Mouse (Mus musculus) E14TG2a.4 (cell line): ENCODE data around the gene Gp1ba.

Experiments
- H3K27me3 ChIP-seq: 2 replicates; pipeline ENCODE4 v1.6.1; 2014; ENCODE audit warnings: low read length, control low read depth; ENCODE audit not compliant: insufficient read depth
- H3K36me3 ChIP-seq: 2 replicates; pipeline ENCODE4 v1.6.1; 2014; ENCODE audit warnings: low read length, control low read depth; ENCODE audit not compliant: insufficient read depth
- H3K4me1 ChIP-seq: replicated peaks from 2 replicates; pipeline ENCODE4 v1.6.1; 2014; ENCODE audit warnings: low read depth, low read length, control low read depth
- H3K4me3 ChIP-seq: replicated peaks from 2 replicates; pipeline ENCODE4 v1.5.1; 2014; ENCODE audit warnings: mild to moderate bottlenecking, low read length
- H3K9me3 ChIP-seq: 2 replicates; pipeline ENCODE4 v1.6.1; 2014; ENCODE audit warnings: low read length, control low read depth
- CTCF ChIP-seq: conservative IDR thresholded peaks from 2 replicates; pipeline ENCODE4 v1.5.1; 2014; ENCODE audit warnings: low read length
- NANOG ChIP-seq: IDR thresholded peaks from 2 replicates; pipeline ENCODE4 v1.6.1; 2014; ENCODE audit warnings: borderline replicate concordance, low read length, mixed read lengths
- POU5F1 ChIP-seq: IDR thresholded peaks from 2 replicates; pipeline ENCODE4 v1.6.1; 2014; ENCODE audit warnings: low read length, borderline replicate concordance

Gp1ba gene

GRCm38 (mm10) chr11:70667271-70668150 is 28.6 kb downstream of the Gp1ba start:
- Histone ChIP-seq H3K9me3 (peaks cover 5% of the 10 kb centered on the region; the same call in 1 of the 2 replicates), H3K4me1 (peaks cover 63% of the 10 kb centered on the region), H3K4me3 (peak overlapping the region; percentile 94), H3K36me3 (peaks cover 67% of the 10 kb centered on the region), H3K27me3 (no peaks in the 10 kb centered on the region)
- TF ChIP-seq CTCF, result no peak
- TF ChIP-seq NANOG, result no peak
- TF ChIP-seq POU5F1, result no peak

- Histone ChIP-seq H3K4me3 (peak overlapping the region; percentile 94), H3K9me3 (peaks cover 5% of the 10 kb centered on the region; the same call in 1 of the 2 replicates), H3K36me3 (peaks cover 63% of the 10 kb centered on the region), H3K4me1 (peaks cover 57% of the 10 kb centered on the region), H3K27me3 (no peaks in the 10 kb centered on the region)
- TF ChIP-seq NANOG (no peak), POU5F1 (no peak), CTCF (no peak)
Measured at GRCm38 (mm10) chr11:70668335-70668770, 29.4 kb downstream of the Gp1ba start.

- H3K4me1 ChIP-seq, result peaks cover 62% of the 10 kb centered on the region
- no peaks in the 10 kb centered on the region for H3K27me3 ChIP-seq
- peaks cover 57% of the 10 kb centered on the region for H3K36me3 ChIP-seq
- H3K9me3 ChIP-seq, result peaks cover 5% of the 10 kb centered on the region; the same call in 1 of the 2 replicates
- H3K4me3 ChIP-seq, result peak within 1 kb of the TSS; percentile 94
- TF ChIP-seq NANOG (no peak; the same call in 1 of the 2 replicates), POU5F1 (no peak), CTCF (no peak)
Measured at GRCm38 (mm10) chr11:70668771-70669505, 30.0 kb downstream of the Gp1ba start, which contains the start of gene Spag7. TSS of gene Spag7 (minus strand) at chr11:70669416.

DNA sequence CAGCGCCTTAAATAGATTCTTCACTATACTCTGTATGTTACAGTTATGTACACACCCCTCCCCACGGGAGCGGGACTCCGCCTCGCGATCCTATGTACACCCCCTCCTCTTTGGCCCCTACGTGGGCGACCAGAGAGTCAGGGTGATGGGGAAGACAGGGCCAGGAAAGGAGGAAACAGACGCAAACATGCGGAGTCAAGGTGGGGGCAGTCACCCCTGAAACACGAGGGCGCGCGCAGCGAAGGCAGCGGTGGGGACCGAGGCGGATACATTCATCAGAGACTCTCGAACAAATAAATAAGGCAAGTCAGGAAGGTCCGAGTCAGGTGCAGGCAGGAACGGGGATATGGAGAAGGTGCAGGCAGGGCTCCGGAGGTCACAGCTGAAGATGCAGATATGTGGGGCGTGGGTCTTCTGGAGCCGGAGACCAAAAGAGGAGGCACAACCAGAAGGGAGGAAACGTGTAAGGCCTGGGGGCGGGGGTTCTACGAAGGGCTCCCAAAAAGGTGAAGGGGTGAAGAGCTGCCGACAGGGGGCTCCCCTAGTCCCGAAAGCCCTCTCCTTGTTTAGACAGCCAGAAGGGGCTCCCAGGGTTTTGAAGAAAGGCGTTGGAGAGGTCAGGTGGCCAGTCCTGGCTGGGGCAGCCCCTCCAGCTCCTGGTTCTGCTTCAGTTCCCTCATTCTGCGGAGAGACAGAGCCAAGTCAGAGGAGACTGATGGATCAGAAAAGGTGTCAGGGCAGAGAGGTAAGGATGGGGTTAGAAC is 30.8 kb downstream of the Gp1ba start:
- peak overlapping the region; percentile 94 for H3K4me3 ChIP-seq
- peaks cover 49% of the 10 kb centered on the region for H3K36me3 ChIP-seq
- H3K4me1 ChIP-seq, result peaks cover 65% of the 10 kb centered on the region
- no peaks in the 10 kb centered on the region for H3K27me3 ChIP-seq
- peak; percentile 64 for TF ChIP-seq CTCF
- TF ChIP-seq POU5F1, result no peak
- TF ChIP-seq NANOG, result no peak
- H3K9me3 ChIP-seq, result peaks cover 5% of the 10 kb centered on the region; the same call in 1 of the 2 replicates

DNA sequence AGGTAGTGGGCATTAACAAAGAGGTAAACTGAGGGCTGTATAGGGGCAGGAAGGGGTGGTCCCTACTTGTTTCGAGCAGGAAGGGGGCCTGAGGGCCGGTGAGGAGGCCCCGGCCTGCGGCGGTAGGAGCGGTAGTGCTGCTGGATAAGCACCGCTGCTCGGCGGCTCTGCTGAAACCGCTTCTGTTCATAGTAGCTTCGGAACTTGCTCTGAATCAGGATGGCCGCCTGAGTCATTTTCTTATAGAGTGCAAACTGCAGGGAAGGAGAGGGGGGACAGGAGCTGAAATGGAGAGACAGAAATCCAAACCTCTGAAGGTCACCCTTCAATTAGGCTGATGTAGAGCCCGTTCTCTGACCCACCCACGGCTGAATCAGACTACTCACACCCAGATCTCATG is 31.6 kb downstream of the Gp1ba start:
- TF ChIP-seq CTCF (no peak), POU5F1 (no peak)
- Histone ChIP-seq H3K27me3 (no peaks in the 10 kb centered on the region), H3K36me3 (peaks cover 42% of the 10 kb centered on the region), H3K4me3 (peak overlapping the region; percentile 94), H3K9me3 (no peaks in the 10 kb centered on the region), H3K4me1 (peaks cover 66% of the 10 kb centered on the region)

DNA sequence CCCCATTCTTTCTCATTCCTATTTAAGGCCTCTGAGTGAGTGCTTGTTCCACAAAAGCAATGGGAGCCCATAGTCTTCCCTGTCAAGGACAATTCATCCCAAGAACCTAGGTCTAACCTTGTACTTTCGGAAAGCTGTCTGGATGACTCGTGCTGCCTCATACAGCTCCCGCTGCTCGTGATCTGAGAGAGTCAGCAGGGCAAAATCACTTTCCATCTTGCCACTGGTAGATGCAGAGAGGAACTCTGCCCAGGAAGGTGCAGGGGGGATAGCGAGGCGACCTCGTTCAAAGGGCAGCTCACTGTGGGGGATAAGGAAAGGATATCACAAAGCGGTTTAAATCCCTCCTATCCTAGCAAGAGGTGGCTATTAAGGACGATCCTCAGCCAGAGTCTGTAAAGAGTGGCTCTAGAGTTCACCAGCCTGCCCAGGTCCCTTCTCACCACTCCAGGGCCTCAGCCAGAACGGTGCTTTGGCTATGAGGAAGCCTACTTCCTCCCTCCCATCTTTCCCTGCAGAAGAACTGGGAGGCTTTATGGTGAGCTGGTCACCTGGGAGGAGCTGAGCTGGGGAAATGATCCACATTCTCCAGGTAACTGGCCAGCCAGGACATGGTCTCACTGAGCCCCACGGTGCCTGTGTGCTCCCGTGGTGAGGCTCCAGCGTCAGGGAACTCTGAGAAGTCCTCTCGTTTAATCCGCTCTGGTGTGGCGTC is 32.6 kb downstream of the Gp1ba start:
- H3K36me3 ChIP-seq, result peaks cover 36% of the 10 kb centered on the region
- TF ChIP-seq CTCF (no peak), NANOG (no peak), POU5F1 (no peak)
- 0 out of 2 replicates have a peak, but pooled peaks cover 3% of the 10 kb centered on the region for H3K27me3 ChIP-seq
- no peaks in the 10 kb centered on the region for H3K9me3 ChIP-seq
- H3K4me1 ChIP-seq, result peaks cover 62% of the 10 kb centered on the region
- H3K4me3 ChIP-seq, result peak overlapping the region; percentile 94

GRCm38 (mm10) chr11:70674014-70674413 is 35.1 kb downstream of the Gp1ba start:
- Histone ChIP-seq H3K4me1 (peaks cover 56% of the 10 kb centered on the region), H3K4me3 (no peak overlapping the region; the same call in 1 of the 2 replicates), H3K36me3 (peaks cover 27% of the 10 kb centered on the region), H3K9me3 (no peaks in the 10 kb centered on the region), H3K27me3 (0 out of 2 replicates have a peak, but pooled peaks cover 3% of the 10 kb centered on the region)
- TF ChIP-seq NANOG (no peak), CTCF (no peak), POU5F1 (no peak)
